Mouse (Mus musculus) liver, embryonic 11.5 days (tissue): ENCODE data around the gene Lalba. TPM values are rescaled to one million over a fixed set of nuclear protein-coding genes. Genes with fewer than 3 reads are reported as not detected.

Experiments
- ATAC-seq: fragments of 200-750 bp; cut with Nextera tagmentation; replicated peaks from 2 replicates; pipeline ENCODE4 v1.8.0; 2017; ENCODE audit warnings: moderate number of reproducible peaks, mild to moderate bottlenecking, moderate TSS enrichment, moderate library complexity; ENCODE audit not compliant: low FRiP score
- DNase-seq: peaks from one replicate; pipeline ENCODE4 v3.0.0-alpha.2; 2017; ENCODE audit warnings: low spot score
- H3K27ac ChIP-seq: fragments of 300-500 bp; sonication (generic); 2 replicates; pipeline ENCODE4 v1.5.1; 2014; ENCODE audit warnings: mild to moderate bottlenecking, low read depth, low read length, control low read depth
- H3K27me3 ChIP-seq: fragments of 300-500 bp; sonication (generic); replicated peaks from 2 replicates; pipeline ENCODE4 v1.6.1; 2014; ENCODE audit warnings: low read length, mixed read lengths; ENCODE audit not compliant: control insufficient read depth, insufficient read depth
- H3K36me3 ChIP-seq: fragments of 300-500 bp; sonication (generic); 2 replicates; pipeline ENCODE4 v1.6.1; 2014; ENCODE audit warnings: mild to moderate bottlenecking, low read length, moderate library complexity, mixed read lengths; ENCODE audit not compliant: control insufficient read depth, insufficient read depth
- H3K4me1 ChIP-seq: fragments of 300-500 bp; sonication (generic); replicated peaks from 2 replicates; pipeline ENCODE4 v1.6.1; 2014; ENCODE audit warnings: low read length, mixed read lengths; ENCODE audit not compliant: control insufficient read depth, insufficient read depth
- H3K4me2 ChIP-seq: fragments of 300-500 bp; sonication (generic); 2 replicates; pipeline ENCODE4 v1.6.1; 2014; ENCODE audit warnings: mild to moderate bottlenecking, control low read depth, moderate library complexity
- H3K4me3 ChIP-seq: fragments of 300-500 bp; sonication (generic); 2 replicates; pipeline ENCODE4 v1.5.1; 2014; ENCODE audit warnings: low read depth, low read length, control low read depth
- H3K9ac ChIP-seq: fragments of 300-500 bp; sonication (generic); 2 replicates; pipeline ENCODE4 v1.6.1; 2014; ENCODE audit warnings: low read depth, low read length, control low read depth
- H3K9me3 ChIP-seq: fragments of 300-500 bp; sonication (generic); 2 replicates; pipeline ENCODE4 v1.6.1; 2016; ENCODE audit warnings: low read length, inconsistent platforms, mixed read lengths; ENCODE audit not compliant: control insufficient read depth
- WGBS: fragments of 180-500 bp; shearing (Covaris S2); extraction: QIAGEN DNeasy Blood & Tissue Kit; methylation state at CpG from one replicate; pipeline ENCODE4 v1.1.7; 2014; 5-methylcytosine and 5-hydroxymethylcytosine counted together
- polyA plus RNA-seq: library from polyadenylated mRNA; unstranded; fragments of >200 nt; fragmentation: Nextera tagmentation; extraction: Ambion mirVana; gene quantifications from 2 replicates; pipeline ENCODE4 v1.2.1, GENCODE M21; 2014

The Lalba gene
- polyA plus RNA-seq, 1 experiment from 2014 or later: not detected

GRCm38 (mm10) chr15:98479568-98480102, 2.9 kb downstream of the Lalba start:
- DNase-seq: no peak
- no peak for ATAC-seq
- Histone ChIP-seq H3K4me2 (no peak overlapping the region), H3K36me3 (no peaks in the 10 kb centered on the region), H3K27me3 (0 out of 2 replicates have a peak, but pooled peaks cover 3% of the 10 kb centered on the region), H3K9ac (no peak overlapping the region), H3K9me3 (no peaks in the 10 kb centered on the region), H3K4me1 (no peaks in the 10 kb centered on the region), H3K27ac (no peak overlapping the region), H3K4me3 (no peak overlapping the region)
- 70% methylated on average over 7 of the region's 7 CpGs for WGBS

- Histone ChIP-seq H3K4me3 (no peak overlapping the region), H3K4me1 (no peaks in the 10 kb centered on the region), H3K9ac (no peak overlapping the region), H3K36me3 (no peaks in the 10 kb centered on the region), H3K27me3 (0 out of 2 replicates have a peak, but pooled peaks cover 5% of the 10 kb centered on the region), H3K9me3 (no peaks in the 10 kb centered on the region), H3K27ac (no peak overlapping the region), H3K4me2 (no peak overlapping the region)
- no peak for ATAC-seq
- 68% methylated on average over 5 of the region's 5 CpGs for WGBS
- DNase-seq: no peak
These were observed 6.2 kb downstream of the Lalba start for GRCm38 (mm10) chr15:98476281-98476680.

- Histone ChIP-seq H3K9ac (no peak overlapping the region), H3K4me2 (no peak overlapping the region), H3K27me3 (0 out of 2 replicates have a peak, but pooled peaks cover 5% of the 10 kb centered on the region), H3K27ac (no peak overlapping the region), H3K4me1 (no peaks in the 10 kb centered on the region), H3K36me3 (no peaks in the 10 kb centered on the region), H3K9me3 (no peaks in the 10 kb centered on the region), H3K4me3 (no peak overlapping the region)
- ATAC-seq (no peak), DNase-seq (no peak)
- 49% methylated on average over 10 of the region's 10 CpGs for WGBS
These were observed 7.1 kb downstream of the Lalba start for GRCm38 (mm10) chr15:98475382-98475781.

- H3K4me1 ChIP-seq: no peaks in the 10 kb centered on the region
- ATAC-seq: no peak
- no peak overlapping the region for H3K4me2 ChIP-seq
- no peaks in the 10 kb centered on the region for H3K9me3 ChIP-seq
- DNase-seq: no peak
- no peak overlapping the region for H3K9ac ChIP-seq
- no peak overlapping the region for H3K4me3 ChIP-seq
- no peaks in the 10 kb centered on the region for H3K36me3 ChIP-seq
- 0 out of 2 replicates have a peak, but pooled peaks cover 5% of the 10 kb centered on the region for H3K27me3 ChIP-seq
- 73% methylated on average over 10 of the region's 10 CpGs for WGBS
- no peak overlapping the region for H3K27ac ChIP-seq
These were observed 7.6 kb downstream of the Lalba start for GRCm38 (mm10) chr15:98474958-98475357.

- H3K27me3 ChIP-seq: 0 out of 2 replicates have a peak, but pooled peaks cover 5% of the 10 kb centered on the region
- no peak overlapping the region for H3K4me3 ChIP-seq
- no peaks in the 10 kb centered on the region for H3K4me1 ChIP-seq
- H3K27ac ChIP-seq: no peak overlapping the region
- DNase-seq: no peak
- H3K9me3 ChIP-seq: no peaks in the 10 kb centered on the region
- no peak overlapping the region for H3K4me2 ChIP-seq
- no peak overlapping the region for H3K9ac ChIP-seq
- no peaks in the 10 kb centered on the region for H3K36me3 ChIP-seq
- no peak for ATAC-seq
- WGBS: 86% methylated on average over 13 of the region's 13 CpGs
These were observed 11.0 kb downstream of the Lalba start for GRCm38 (mm10) chr15:98471539-98471938.

GRCm38 (mm10) chr15:98469596-98469995, 12.9 kb downstream of the Lalba start, which contains the start of gene OR5BS1P:
Gene OR5BS1P (plus strand): TSS chr15:98469896.
- 82% methylated on average over 4 of the region's 4 CpGs for WGBS
- no peak for ATAC-seq
- Histone ChIP-seq H3K4me2 (no peak within 1 kb of the TSS), H3K4me1 (no peaks in the 10 kb centered on the region), H3K9me3 (no peaks in the 10 kb centered on the region), H3K36me3 (no peaks in the 10 kb centered on the region), H3K9ac (no peak within 1 kb of the TSS), H3K4me3 (no peak within 1 kb of the TSS), H3K27me3 (0 out of 2 replicates have a peak, but pooled peaks cover 2% of the 10 kb centered on the region), H3K27ac (no peak within 1 kb of the TSS)
- DNase-seq: no peak

- DNase-seq (no peak), ATAC-seq (no peak)
- no peak within 1 kb of the TSS for H3K27ac ChIP-seq
- H3K4me3 ChIP-seq: no peak within 1 kb of the TSS
- H3K9me3 ChIP-seq: no peaks in the 10 kb centered on the region
- WGBS: 85% methylated on average over 7 of the region's 7 CpGs
- no peaks in the 10 kb centered on the region for H3K27me3 ChIP-seq
- H3K4me2 ChIP-seq: no peak within 1 kb of the TSS
- no peaks in the 10 kb centered on the region for H3K4me1 ChIP-seq
- H3K9ac ChIP-seq: no peak within 1 kb of the TSS
- H3K36me3 ChIP-seq: no peaks in the 10 kb centered on the region
These were observed 30.2 kb downstream of the Lalba start, which contains the start of gene Olfr281 for GRCm38 (mm10) chr15:98452288-98452687. Gene Olfr281 (plus strand): TSS chr15:98452588.

GRCm38 (mm10) chr15:98448521-98448920, 34.0 kb downstream of the Lalba start:
- Histone ChIP-seq H3K9me3 (no peaks in the 10 kb centered on the region), H3K4me2 (no peak overlapping the region), H3K4me3 (no peak overlapping the region), H3K9ac (no peak overlapping the region), H3K27ac (no peak overlapping the region), H3K27me3 (no peaks in the 10 kb centered on the region), H3K4me1 (no peaks in the 10 kb centered on the region), H3K36me3 (no peaks in the 10 kb centered on the region)
- ATAC-seq: no peak
- no peak for DNase-seq
- 59% methylated on average over 4 of the region's 4 CpGs for WGBS

- no peaks in the 10 kb centered on the region for H3K9me3 ChIP-seq
- no peaks in the 10 kb centered on the region for H3K36me3 ChIP-seq
- DNase-seq (no peak), ATAC-seq (no peak)
- no peaks in the 10 kb centered on the region for H3K27me3 ChIP-seq
- no peak overlapping the region for H3K4me3 ChIP-seq
- no peak overlapping the region for H3K9ac ChIP-seq
- 66% methylated on average over 3 of the region's 3 CpGs for WGBS
- H3K4me1 ChIP-seq: no peaks in the 10 kb centered on the region
- no peak overlapping the region for H3K4me2 ChIP-seq
- H3K27ac ChIP-seq: no peak overlapping the region
These were observed 38.0 kb downstream of the Lalba start for GRCm38 (mm10) chr15:98444561-98444960.
